Mouse (Mus musculus) cerebellum, postnatal 10 days (tissue): Measurements from ENCODE around the gene Grin2b.
"Not testable (repeated sequence)": the region's sequence is repeated elsewhere in the genome, so short reads cannot be mapped to it uniquely, and the experiment has no call there.

Experiments
- DNase-seq, 2 experiments: peaks; one replicate each; pipeline ENCODE4 v3.0.0; 2021; ENCODE audit warnings: mixed read lengths in 2 of 2

The Grin2b gene

DNA sequence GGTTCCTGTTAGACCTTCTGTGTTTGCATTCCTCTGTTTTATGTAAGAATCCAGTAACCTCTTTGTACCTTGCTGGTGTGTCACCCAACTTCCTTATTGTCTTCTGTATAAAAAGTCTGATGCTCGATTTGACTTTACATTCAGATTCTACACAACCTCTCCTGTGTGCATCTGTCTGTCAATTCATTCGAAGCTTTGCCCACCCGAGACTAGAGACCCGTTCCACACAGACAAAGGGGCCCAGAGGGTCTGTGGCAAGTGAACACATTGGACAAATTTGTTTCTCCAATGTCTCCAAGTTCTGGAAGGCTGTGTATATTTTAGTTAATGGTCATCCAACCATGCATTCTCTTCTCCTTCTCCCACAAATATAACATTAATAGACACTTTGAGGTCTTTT lies 491.9 kb downstream of the Grin2b start:
- DNase-seq, result not testable (repeated sequence)

DNA sequence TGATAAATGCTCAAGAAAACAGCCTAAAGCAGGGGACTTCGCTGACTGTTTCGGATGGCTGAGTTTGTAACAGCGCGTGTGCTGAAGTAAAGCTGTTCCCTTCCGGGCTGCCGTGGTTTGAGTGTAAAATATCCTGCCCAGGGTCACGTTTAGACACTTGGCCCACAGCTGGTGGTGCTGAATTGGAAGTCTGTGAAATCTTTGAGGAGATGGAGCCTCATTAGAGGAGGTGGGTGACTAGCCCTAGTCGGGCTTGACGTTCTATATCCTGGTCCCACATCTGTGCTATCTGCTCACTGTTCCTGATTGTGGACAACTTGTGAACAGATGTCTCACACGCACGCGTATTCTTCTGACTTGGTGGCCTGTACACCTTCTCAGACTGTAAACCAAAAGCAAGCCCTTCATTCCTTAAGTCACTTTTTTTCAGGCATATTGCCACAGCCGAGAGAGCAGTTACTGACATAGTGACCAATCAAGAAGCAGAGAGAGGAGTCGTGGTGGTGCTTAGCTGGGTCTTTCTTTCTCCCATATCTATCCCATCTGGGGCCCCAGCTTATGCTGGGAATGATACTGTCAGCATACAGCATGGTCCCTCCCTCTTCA lies 493.1 kb downstream of the Grin2b start:
- no peak for DNase-seq

DNA sequence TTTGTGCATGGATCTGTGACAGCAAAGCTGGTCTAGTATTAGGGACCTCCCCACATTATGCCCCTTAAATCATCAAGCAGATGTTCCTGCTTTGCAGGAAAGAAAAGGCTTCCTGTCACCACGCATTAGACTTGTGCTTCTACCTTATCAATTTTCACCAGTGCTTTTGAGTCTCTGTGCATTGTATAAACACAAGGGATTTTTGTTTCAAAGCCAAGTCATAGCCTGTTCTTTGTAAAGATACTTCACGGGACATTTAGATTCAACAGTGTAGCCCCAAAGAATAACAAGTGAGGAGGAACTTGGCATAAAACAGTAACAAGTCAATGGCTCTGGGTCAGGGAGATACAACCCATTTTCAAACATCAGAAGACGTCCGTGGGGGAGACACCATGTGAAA lies 498.9 kb downstream of the Grin2b start:
- DNase-seq, result no peak

DNA sequence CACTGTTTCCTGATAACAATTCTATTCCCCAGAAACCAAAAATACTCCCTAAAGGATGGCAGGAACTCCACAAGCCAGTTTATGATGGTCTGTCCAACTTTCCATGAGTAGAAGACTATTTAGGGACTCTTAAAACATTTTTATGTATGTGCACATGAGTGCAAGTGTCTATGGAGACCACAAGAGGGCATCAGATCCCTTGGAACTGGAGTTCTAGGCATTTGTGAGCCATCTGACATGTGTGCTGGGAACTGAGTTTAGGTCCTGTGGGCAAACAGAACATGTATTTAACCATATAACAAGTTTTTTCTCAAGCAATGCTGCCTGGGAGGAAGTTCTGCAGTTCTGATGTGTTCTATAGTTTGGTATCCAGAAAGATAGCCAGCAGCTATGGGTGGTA lies 501.3 kb downstream of the Grin2b start:
- DNase-seq, result no peak
